Mouse (Mus musculus) heart, embryonic 11.5 days (tissue): ENCODE data around the gene 1700088E04Rik. TPM values are rescaled to one million over a fixed set of nuclear protein-coding genes. Genes with fewer than 3 reads are reported as not detected.

Source experiments
- ATAC-seq: fragments of 200-750 bp; cut with Nextera tagmentation; replicated peaks from 2 replicates; pipeline ENCODE4 v1.8.0; 2017; ENCODE audit warnings: moderate library complexity; ENCODE audit not compliant: insufficient number of reproducible peaks, low FRiP score, low TSS enrichment
- H3K27ac ChIP-seq: fragments of 300-500 bp; sonication (generic); 2 replicates; pipeline ENCODE4 v1.5.1; 2014; ENCODE audit warnings: mild to moderate bottlenecking, low read depth, low read length
- H3K27me3 ChIP-seq: fragments of 300-500 bp; sonication (generic); 2 replicates; pipeline ENCODE4 v1.6.1; 2014; ENCODE audit warnings: mild to moderate bottlenecking, low read length, mixed read lengths; ENCODE audit not compliant: control insufficient read depth, insufficient read depth
- H3K36me3 ChIP-seq: fragments of 300-500 bp; sonication (generic); 2 replicates; pipeline ENCODE4 v1.6.1; 2014; ENCODE audit warnings: mild to moderate bottlenecking, low read length, moderate library complexity, mixed read lengths; ENCODE audit not compliant: control insufficient read depth, insufficient read depth
- H3K4me1 ChIP-seq: fragments of 300-500 bp; sonication (generic); 2 replicates; pipeline ENCODE4 v1.6.1; 2014; ENCODE audit warnings: low read length; ENCODE audit not compliant: control insufficient read depth, insufficient read depth
- H3K4me2 ChIP-seq: fragments of 300-500 bp; sonication (generic); 2 replicates; pipeline ENCODE4 v1.6.1; 2014; ENCODE audit warnings: mild to moderate bottlenecking, moderate library complexity
- H3K4me3 ChIP-seq: fragments of 300-500 bp; sonication (generic); 2 replicates; pipeline ENCODE4 v1.5.1; 2014; ENCODE audit warnings: low read depth, low read length
- H3K9ac ChIP-seq: fragments of 300-500 bp; sonication (generic); 2 replicates; pipeline ENCODE4 v1.6.1; 2014; ENCODE audit warnings: mild to moderate bottlenecking, low read depth, low read length, moderate library complexity
- H3K9me3 ChIP-seq: fragments of 300-500 bp; sonication (generic); replicated peaks from 2 replicates; pipeline ENCODE4 v1.6.1; 2016; ENCODE audit warnings: low read length; ENCODE audit not compliant: control insufficient read depth
- WGBS: fragments of 180-500 bp; shearing (Covaris S2); extraction: QIAGEN DNeasy Blood & Tissue Kit; methylation state at CpG from one replicate; pipeline ENCODE4 v1.1.7; 2014; ENCODE audit not compliant: insufficient replicate concordance; 5-methylcytosine and 5-hydroxymethylcytosine counted together
- polyA plus RNA-seq: library from polyadenylated mRNA; unstranded; fragments of >200 nt; fragmentation: Nextera tagmentation; extraction: Ambion mirVana; gene quantifications from 2 replicates; pipeline ENCODE4 v1.2.1, GENCODE M21; 2014

The 1700088E04Rik gene
- polyA plus RNA-seq, 1 experiment from 2014 or later, result 7.1 TPM

DNA sequence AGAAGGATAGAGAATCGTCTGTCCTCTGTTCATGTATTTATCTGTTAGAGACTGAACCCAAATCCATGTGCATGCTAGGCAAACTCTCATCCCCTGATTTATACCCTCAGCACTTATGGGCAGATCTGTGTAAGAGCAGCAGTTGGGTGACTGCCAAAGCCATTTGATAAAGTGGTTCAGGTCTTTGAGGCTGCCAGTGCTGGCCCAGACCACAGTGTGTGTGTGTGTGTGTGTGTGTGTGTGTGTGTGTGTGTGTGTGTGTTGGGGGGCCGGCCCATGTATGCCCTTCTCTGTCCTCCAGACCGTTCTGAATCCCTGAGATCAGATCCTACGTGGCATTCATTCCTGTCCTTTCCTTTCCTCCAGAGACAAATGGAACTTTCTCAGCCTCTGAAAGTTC, 29.3 kb downstream of the 1700088E04Rik start:
- Histone ChIP-seq H3K9me3 (no peaks in the 10 kb centered on the region), H3K4me3 (no peak overlapping the region; the same call in 1 of the 2 replicates), H3K36me3 (peaks cover 17% of the 10 kb centered on the region), H3K27me3 (no peaks in the 10 kb centered on the region), H3K9ac (peak overlapping the region; percentile 54; the same call in 1 of the 2 replicates), H3K4me2 (peak overlapping the region; percentile 91), H3K4me1 (peaks cover 29% of the 10 kb centered on the region), H3K27ac (peak overlapping the region; percentile 77; the same call in 1 of the 2 replicates)
- 0 out of 2 replicates have a peak, but pooled peaks have one; percentile 22 for ATAC-seq
- 31% methylated on average over 4 of the region's 4 CpGs for WGBS

DNA sequence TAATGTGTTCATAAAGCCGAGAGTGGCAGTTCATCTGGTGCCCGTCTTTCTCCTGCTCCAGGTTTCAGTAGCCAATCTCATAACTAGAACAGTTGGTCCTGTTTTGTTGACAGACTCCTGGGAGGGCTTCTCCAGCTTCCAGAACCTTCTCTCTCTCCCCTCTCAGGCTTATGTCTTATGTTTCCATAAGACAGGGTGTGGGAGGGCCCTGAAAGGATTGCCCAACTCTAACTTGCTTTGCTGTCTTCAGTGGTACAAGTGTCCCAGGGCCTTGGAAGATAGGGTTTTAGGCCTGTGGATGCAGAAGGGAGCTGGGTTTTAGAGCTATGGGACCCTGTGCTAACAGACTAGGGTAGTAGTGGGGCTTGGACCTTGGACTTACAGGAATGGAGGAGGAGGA, 30.5 kb downstream of the 1700088E04Rik start:
- Histone ChIP-seq H3K4me3 (peak overlapping the region; percentile 63), H3K27ac (no peak overlapping the region), H3K36me3 (peaks cover 10% of the 10 kb centered on the region), H3K4me2 (peak overlapping the region; percentile 91), H3K27me3 (no peaks in the 10 kb centered on the region), H3K9ac (peak overlapping the region; percentile 90), H3K9me3 (no peaks in the 10 kb centered on the region), H3K4me1 (peaks cover 29% of the 10 kb centered on the region)
- 71% methylated on average over 2 of the region's 2 CpGs for WGBS
- ATAC-seq, result no peak

DNA sequence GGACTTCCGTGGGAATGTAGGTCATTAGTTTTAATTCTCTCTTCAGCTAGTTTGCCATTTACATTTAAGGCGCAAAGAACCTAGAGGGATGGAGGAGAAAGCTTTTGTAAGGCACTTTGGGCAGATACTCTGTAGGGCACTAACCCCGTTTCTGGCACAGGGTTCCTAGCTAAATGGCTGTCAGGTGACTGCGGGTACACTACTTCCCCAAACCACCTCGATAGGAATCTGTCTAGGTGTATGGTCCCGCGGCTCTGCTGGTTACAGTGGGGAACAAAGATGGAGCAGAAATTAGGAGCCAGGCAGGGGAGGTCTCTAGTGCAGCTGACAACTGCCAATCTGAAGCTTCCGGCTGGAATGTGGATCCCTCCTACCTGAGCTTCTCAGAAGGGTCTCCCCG, 31.0 kb downstream of the 1700088E04Rik start:
- Histone ChIP-seq H3K9me3 (no peaks in the 10 kb centered on the region), H3K27me3 (no peaks in the 10 kb centered on the region), H3K4me1 (peaks cover 29% of the 10 kb centered on the region), H3K9ac (peak overlapping the region; percentile 90), H3K27ac (0 out of 2 replicates have a peak overlapping the region, but pooled peaks have one; percentile 11), H3K4me2 (peak overlapping the region; percentile 91), H3K36me3 (peaks cover 5% of the 10 kb centered on the region), H3K4me3 (peak overlapping the region; percentile 63)
- no peak for ATAC-seq
- WGBS, result 12% methylated on average over 9 of the region's 9 CpGs

DNA sequence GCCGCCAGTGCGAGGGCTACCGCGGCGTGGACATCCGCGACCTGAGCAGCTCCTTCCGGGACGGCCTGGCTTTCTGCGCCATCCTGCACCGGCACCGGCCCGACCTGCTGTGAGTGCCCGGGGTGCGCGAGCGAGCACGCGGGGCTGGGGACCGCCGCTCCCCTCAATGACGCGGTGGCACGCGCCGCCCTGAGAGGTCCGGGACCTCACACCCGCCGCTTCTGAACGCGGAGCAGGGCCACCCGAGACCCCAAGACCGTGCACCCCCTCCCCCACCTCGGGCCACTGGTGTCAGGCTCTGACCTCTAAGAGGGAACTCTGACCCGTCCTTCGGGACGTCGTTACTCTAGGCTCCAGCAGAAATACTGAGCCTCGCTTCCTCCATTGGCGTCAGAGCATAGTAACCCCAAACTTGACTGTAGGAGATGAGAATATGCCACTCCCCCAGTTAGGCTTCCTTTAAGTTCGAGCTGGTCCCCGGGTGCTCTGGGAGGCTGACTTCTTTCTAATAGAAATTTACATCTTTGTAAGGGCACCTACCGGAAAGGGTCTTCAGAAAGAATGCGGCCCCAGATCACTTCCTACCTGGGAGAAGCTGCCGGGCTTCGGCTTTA, 31.6 kb downstream of the 1700088E04Rik start:
- H3K27me3 ChIP-seq, result no peaks in the 10 kb centered on the region
- no peaks in the 10 kb centered on the region for H3K9me3 ChIP-seq
- H3K4me1 ChIP-seq, result peaks cover 29% of the 10 kb centered on the region
- H3K4me2 ChIP-seq, result peak overlapping the region; percentile 91
- H3K4me3 ChIP-seq, result peak overlapping the region; percentile 63
- H3K9ac ChIP-seq, result peak overlapping the region; percentile 90
- 1% methylated on average over 39 of the region's 46 CpGs for WGBS
- H3K36me3 ChIP-seq, result no peaks in the 10 kb centered on the region; the same call in 1 of the 2 replicates
- ATAC-seq, result no peak; the same call in none of the 2 replicates
- H3K27ac ChIP-seq, result peak overlapping the region; percentile 87

DNA sequence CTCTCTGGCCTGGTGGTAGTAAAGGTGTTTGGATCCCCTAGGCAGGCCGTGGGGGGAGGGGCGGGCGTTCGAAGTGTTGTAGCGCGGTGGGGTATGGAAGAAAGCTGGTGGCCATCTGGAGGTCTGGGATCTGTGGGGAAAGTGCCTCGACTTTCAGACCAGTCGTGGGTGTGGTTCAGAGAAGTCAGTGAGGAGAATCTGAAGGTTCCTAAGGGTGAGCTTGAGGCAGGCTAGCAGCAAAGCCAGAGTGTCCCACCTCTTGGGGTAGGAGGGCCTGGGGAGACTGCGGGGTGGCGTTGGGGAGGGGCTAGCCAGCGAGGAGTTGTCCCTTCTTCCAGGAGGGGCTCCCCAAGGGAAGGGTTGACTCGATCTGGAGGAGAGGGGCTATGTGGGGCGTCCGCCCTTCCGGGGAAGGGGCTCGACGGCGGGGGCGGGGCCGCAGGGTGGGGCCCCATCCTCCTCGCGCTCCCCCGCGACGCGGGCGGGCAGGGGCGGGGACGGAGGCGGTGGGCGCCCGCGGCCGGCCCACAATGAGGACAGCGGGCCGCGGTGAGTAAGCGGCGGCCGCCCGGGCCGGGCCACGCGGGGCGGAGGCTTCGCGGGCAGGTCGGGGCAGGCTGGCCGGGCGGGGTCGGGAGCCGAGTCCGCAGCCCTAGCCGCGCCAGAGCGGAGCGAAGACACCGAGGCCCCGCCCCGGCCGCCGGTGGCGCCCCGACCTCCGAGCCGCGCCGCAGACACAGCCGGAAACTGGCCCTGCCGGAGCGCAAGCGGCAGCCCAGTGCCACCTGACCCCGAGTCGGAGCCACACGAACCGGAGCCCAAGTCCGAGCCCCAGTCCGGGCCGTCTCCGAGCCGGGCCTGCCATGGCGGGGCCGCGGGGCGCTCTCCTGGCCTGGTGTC, 32.4 kb downstream of the 1700088E04Rik start, which contains the start of gene Micall1:
Gene Micall1 (plus strand): TSS at position 478 of the 900 bp plus-strand sequence.
- WGBS, result under 1% methylated on average over 68 of the region's 85 CpGs

DNA sequence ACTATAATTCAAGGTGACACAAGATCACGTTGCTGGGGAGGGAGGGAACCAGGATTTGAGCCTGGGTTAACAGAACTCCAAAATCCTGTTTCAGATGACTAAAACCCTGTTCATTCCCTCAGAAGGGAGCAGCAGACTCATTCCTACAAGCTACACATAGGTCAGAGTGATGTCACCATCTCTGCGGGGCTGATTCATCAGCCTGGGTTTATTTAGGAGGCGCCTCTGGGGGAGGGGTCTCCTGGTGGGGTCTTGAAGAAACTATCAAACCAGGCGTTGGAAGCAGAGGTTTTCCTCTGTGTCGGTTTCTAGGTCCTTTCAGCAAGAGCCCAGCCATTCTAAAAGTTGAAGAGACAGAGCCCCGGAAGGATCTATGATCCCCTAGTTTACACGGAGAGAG, 33.1 kb downstream of the 1700088E04Rik start:
- Histone ChIP-seq H3K9ac (peak overlapping the region; percentile 90), H3K9me3 (no peaks in the 10 kb centered on the region), H3K4me3 (peak overlapping the region; percentile 63), H3K4me2 (peak overlapping the region; percentile 91), H3K27ac (peak overlapping the region; percentile 87), H3K27me3 (no peaks in the 10 kb centered on the region), H3K36me3 (no peaks in the 10 kb centered on the region), H3K4me1 (peaks cover 29% of the 10 kb centered on the region)
- 17% methylated on average over 7 of the region's 7 CpGs for WGBS
- no peak for ATAC-seq

More for the DNA sequence above, 32.4 kb downstream of the 1700088E04Rik start, which contains the start of gene Micall1:
- Histone ChIP-seq H3K27ac (peak within 1 kb of the TSS; percentile 87), H3K9ac (peak within 1 kb of the TSS; percentile 90), H3K36me3 (no peaks in the 10 kb centered on the region), H3K9me3 (no peaks in the 10 kb centered on the region), H3K4me1 (peaks cover 29% of the 10 kb centered on the region), H3K4me3 (peak within 1 kb of the TSS; percentile 63), H3K4me2 (peak within 1 kb of the TSS; percentile 91), H3K27me3 (no peaks in the 10 kb centered on the region)
- ATAC-seq, result peak; percentile 69

DNA sequence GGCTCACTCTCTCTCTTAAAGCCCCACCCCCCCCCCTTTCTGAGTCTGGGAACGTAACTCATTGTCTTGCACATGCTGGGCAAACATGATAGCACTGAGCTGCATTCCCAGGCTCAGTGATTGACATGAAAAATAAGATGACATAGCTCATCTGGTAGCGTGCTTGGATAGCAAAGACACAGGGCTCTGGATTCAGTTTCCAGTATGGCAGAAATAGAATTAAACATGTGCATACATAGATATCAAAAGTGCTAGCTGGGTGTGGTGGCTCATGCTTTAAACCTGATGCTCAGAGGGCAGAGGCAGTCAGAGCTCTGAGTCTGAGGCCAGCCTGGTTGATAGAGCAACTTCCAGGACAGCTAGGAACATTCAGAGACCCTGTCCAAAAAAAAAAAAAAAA, 35.2 kb downstream of the 1700088E04Rik start:
- H3K4me3 ChIP-seq, result no peak overlapping the region
- H3K36me3 ChIP-seq, result no peaks in the 10 kb centered on the region
- 44% methylated on average over 2 of the region's 2 CpGs for WGBS
- H3K4me1 ChIP-seq, result peaks cover 31% of the 10 kb centered on the region
- H3K9me3 ChIP-seq, result no peaks in the 10 kb centered on the region
- no peak overlapping the region for H3K4me2 ChIP-seq
- H3K27me3 ChIP-seq, result no peaks in the 10 kb centered on the region
- H3K9ac ChIP-seq, result no peak overlapping the region
- H3K27ac ChIP-seq, result no peak overlapping the region
- ATAC-seq, result no peak

DNA sequence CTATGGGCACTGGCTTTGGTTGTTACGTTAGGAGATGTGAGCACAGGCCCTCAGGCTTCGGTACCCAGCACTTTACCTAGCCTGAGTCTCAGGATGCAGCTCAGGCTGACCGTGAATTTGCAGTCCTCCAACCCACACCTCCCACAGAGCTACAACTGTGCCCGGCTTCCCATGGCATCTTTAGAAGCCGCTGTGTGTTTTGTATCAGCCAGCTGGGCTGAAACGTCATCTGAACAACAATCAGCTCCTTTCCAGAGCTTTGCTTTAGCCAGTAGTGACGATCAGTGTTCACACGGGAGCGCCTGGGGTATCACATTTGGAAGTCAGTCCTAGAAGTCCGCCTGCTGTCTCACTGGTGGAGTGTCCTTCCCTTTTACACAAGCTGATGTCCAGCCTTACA, 37.8 kb downstream of the 1700088E04Rik start:
- H3K4me1 ChIP-seq, result peaks cover 41% of the 10 kb centered on the region
- ATAC-seq, result no peak
- WGBS, result 65% methylated on average over 10 of the region's 10 CpGs

More for the DNA sequence above, 37.8 kb downstream of the 1700088E04Rik start:
- no peaks in the 10 kb centered on the region for H3K27me3 ChIP-seq
- H3K9ac ChIP-seq, result no peak overlapping the region
- no peaks in the 10 kb centered on the region for H3K9me3 ChIP-seq
- H3K27ac ChIP-seq, result no peak overlapping the region
- no peak overlapping the region for H3K4me3 ChIP-seq
- no peaks in the 10 kb centered on the region for H3K36me3 ChIP-seq
- H3K4me2 ChIP-seq, result no peak overlapping the region
